Mouse (Mus musculus) macrophage (primary cell): Measurements from ENCODE around the gene Fgfrl1. TPM values are rescaled to one million over a fixed set of nuclear protein-coding genes. Genes with fewer than 3 reads are reported as not detected.

Experiments used
- H3K27ac ChIP-seq: fragments of 350-480 bp; formaldehyde crosslinking; 2 replicates; pipeline ENCODE4 v1.9.0; 2021
- H3K36me3 ChIP-seq: fragments of 350-480 bp; formaldehyde crosslinking; 2 replicates; pipeline ENCODE4 v1.9.0; 2021; ENCODE audit errors: inconsistent target
- H3K4me3 ChIP-seq: fragments of 350-480 bp; formaldehyde crosslinking; 2 replicates; pipeline ENCODE4 v1.9.0; 2021; ENCODE audit errors: inconsistent target
- H3K79me2 ChIP-seq: fragments of 350-480 bp; formaldehyde crosslinking; 2 replicates; pipeline ENCODE4 v1.9.0; 2021; ENCODE audit errors: inconsistent target
- WGBS: methylation state at CpG from one replicate; pipeline ENCODE4 v1.1.7; 2026; ENCODE audit warnings: inconsistent platforms; ENCODE audit not compliant: missing documents; 5-methylcytosine and 5-hydroxymethylcytosine counted together
- polyA plus RNA-seq: library from polyadenylated mRNA; stranded (reverse); fragments of 250-400 nt; gene quantifications from 3 replicates; pipeline ENCODE4 v1.2.4, GENCODE M21; 2018; ENCODE audit warnings: inconsistent platforms

The Fgfrl1 gene
- polyA plus RNA-seq, 1 experiment from 2014 or later = 1.3 TPM

- WGBS = 87% methylated on average over 4 of the region's 5 CpGs
- Histone ChIP-seq H3K27ac (no peak overlapping the region), H3K79me2 (peaks cover 22% of the 10 kb centered on the region; the same call in 1 of the 2 replicates), H3K4me3 (no peak overlapping the region), H3K36me3 (peaks cover 55% of the 10 kb centered on the region)
Measured at GRCm38 (mm10) chr5:108657406-108657805, 34.8 kb upstream of the Fgfrl1 start.

GRCm38 (mm10) chr5:108658611-108659010, 33.6 kb upstream of the Fgfrl1 start:
- H3K79me2 ChIP-seq = peaks cover 22% of the 10 kb centered on the region; the same call in 1 of the 2 replicates
- peaks cover 43% of the 10 kb centered on the region for H3K36me3 ChIP-seq
- WGBS = 91% methylated on average over 1 of the region's 1 CpGs
- no peak overlapping the region for H3K27ac ChIP-seq
- no peak overlapping the region for H3K4me3 ChIP-seq

DNA sequence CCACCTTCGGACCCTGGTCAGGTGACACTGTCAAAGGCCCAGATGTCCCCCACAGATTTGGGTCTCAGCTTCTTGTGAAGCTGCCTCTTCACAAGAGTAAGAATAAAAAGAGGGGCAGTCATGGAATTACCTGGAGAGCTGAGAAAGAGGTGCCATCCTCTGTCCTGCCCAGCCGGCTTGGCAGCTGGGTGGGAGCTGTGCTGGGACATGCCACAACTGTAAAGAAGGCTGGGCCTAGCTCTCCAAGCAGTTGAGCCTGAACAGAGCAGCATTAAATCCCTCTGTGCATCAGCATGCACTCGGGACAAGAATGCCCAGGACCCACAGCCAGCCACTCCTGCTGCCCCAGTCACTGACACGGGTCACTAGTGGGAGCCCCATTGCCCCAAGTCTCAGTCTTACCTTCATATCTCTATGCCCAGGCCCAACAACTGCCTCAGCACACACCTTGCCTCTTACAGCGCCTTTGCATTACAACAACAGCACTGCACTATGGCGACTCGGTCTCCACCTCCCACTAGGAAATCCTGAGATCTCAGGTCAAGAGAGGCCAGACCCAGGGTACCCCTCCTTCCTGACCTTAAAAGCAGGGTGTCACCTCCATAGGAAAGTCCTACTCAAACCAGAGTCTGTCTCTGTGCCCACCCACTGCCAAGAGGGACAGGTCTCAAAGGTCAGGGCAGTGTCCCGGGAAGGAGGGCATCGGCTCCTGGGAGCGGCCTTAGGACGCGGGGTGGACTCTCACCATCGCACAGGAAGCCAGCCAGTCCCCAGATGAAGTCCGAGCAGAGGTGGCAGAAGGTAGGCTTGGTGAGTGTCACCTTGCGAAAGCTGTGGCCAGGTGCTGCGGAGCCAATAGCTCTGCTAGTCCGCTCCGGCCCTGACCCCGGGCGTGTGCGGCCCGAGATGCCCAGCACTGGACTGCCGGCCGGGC, 32.2 kb upstream of the Fgfrl1 start, which contains the start of gene Idua:
Gene Idua, plus strand, starts transcription at position 634 of the 934 bp plus-strand sequence.
- Histone ChIP-seq H3K27ac (no peak within 1 kb of the TSS), H3K36me3 (peaks cover 29% of the 10 kb centered on the region), H3K4me3 (peak within 1 kb of the TSS; percentile 92), H3K79me2 (peaks cover 22% of the 10 kb centered on the region; the same call in 1 of the 2 replicates)
- 9% methylated on average over 24 of the region's 24 CpGs for WGBS

DNA sequence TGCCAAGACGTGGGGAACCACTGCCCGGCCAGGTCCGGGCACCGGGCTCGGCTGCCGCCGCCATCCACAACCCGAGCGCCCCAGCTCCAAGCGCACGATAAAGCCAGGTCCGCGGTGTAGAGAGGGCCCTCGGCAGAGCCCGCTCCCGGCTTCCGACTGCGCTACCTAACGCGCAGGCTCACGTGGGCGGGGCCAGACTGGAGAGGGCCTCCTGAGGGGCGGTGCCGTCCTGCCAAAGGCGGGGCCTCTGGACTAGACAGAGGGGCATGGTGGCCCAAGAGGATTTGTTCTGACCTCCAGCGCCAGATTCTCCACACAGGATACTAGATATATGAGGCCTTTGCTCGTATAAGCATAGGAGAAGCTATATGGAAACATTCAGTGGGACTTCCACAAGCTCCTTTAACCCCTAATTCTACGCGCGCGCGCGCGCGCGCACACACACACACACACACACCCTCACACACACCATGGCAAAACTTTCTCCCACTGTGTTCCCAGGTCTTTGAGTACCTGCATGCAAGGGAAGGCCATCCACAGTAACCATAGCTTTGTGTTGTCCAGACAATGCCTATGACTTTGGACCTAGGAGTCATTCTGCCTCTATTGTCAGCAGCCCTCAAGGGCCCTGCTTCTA, 31.4 kb upstream of the Fgfrl1 start:
- WGBS = 16% methylated on average over 36 of the region's 36 CpGs
- Histone ChIP-seq H3K4me3 (peak overlapping the region; percentile 92), H3K79me2 (peaks cover 22% of the 10 kb centered on the region; the same call in 1 of the 2 replicates), H3K36me3 (peaks cover 21% of the 10 kb centered on the region; the same call in 1 of the 2 replicates), H3K27ac (no peak overlapping the region)

DNA sequence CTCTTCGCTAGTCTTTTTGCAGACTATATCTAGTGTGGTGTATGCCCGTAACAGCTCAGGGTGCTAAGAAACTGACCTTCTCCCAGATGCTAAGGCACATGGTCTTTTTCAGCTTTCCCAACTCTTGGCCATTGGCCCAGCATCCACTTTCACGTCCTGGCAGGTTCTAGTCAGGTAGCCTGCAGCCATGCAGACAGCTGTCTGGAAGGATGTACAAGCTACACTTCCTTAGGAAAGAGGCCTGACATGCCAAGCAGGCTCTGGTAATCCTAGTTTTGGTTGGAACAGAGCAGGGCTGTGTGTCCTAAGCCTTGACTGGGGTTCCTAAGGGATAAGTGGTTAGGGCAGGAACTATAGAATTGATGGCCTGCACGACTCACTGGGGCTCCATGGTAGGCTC, 29.4 kb upstream of the Fgfrl1 start:
- H3K4me3 ChIP-seq = no peak overlapping the region
- WGBS = 84% methylated on average over 4 of the region's 4 CpGs
- peaks cover 22% of the 10 kb centered on the region; the same call in 1 of the 2 replicates for H3K79me2 ChIP-seq
- peaks cover 2% of the 10 kb centered on the region; the same call in 1 of the 2 replicates for H3K36me3 ChIP-seq
- H3K27ac ChIP-seq = no peak overlapping the region

GRCm38 (mm10) chr5:108665066-108665465, 27.1 kb upstream of the Fgfrl1 start:
- Histone ChIP-seq H3K79me2 (peaks cover 12% of the 10 kb centered on the region), H3K27ac (no peak overlapping the region), H3K36me3 (no peaks in the 10 kb centered on the region), H3K4me3 (no peak overlapping the region)
- 76% methylated on average over 3 of the region's 3 CpGs for WGBS

DNA sequence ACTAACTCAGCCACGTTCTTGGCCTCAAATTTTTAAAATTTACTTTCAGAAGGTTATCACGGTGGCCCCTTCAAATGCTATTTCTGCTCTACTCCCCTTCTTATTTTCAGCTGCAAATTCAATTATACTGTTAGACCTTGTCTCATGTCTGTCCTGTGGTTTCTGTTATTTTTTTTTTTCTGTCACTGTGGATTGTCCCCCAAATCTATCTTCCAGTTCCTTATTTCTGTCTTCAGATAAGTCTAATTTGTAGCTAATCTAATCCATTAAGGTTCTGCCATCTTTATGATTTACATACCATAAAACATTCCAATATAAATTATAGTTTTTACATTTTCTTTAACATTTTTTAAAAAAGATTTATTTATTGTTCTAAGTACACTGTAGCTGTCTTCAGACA, 24.8 kb upstream of the Fgfrl1 start:
- Histone ChIP-seq H3K79me2 (peaks cover 22% of the 10 kb centered on the region), H3K27ac (no peak overlapping the region), H3K4me3 (no peak overlapping the region), H3K36me3 (peaks cover 16% of the 10 kb centered on the region)
- WGBS = 89% methylated on average over 2 of the region's 2 CpGs

GRCm38 (mm10) chr5:108668387-108668932, 23.7 kb upstream of the Fgfrl1 start:
- H3K4me3 ChIP-seq = peak overlapping the region; percentile 80; the same call in 1 of the 2 replicates
- 17% methylated on average over 3 of the region's 3 CpGs for WGBS

GRCm38 (mm10) chr5:108668977-108669936, 22.9 kb upstream of the Fgfrl1 start, which contains the start of gene Dgkq:
Dgkq (minus strand) TSS chr5:108669672.
- peak within 1 kb of the TSS; percentile 95 for H3K27ac ChIP-seq
- WGBS = 4% methylated on average over 43 of the region's 43 CpGs
- H3K4me3 ChIP-seq = peak within 1 kb of the TSS; percentile 80
- H3K36me3 ChIP-seq = peaks cover 31% of the 10 kb centered on the region
- peaks cover 22% of the 10 kb centered on the region for H3K79me2 ChIP-seq

More at GRCm38 (mm10) chr5:108668387-108668932, 23.7 kb upstream of the Fgfrl1 start:
- Histone ChIP-seq H3K27ac (peak overlapping the region; percentile 95), H3K36me3 (peaks cover 27% of the 10 kb centered on the region), H3K79me2 (peaks cover 22% of the 10 kb centered on the region)

DNA sequence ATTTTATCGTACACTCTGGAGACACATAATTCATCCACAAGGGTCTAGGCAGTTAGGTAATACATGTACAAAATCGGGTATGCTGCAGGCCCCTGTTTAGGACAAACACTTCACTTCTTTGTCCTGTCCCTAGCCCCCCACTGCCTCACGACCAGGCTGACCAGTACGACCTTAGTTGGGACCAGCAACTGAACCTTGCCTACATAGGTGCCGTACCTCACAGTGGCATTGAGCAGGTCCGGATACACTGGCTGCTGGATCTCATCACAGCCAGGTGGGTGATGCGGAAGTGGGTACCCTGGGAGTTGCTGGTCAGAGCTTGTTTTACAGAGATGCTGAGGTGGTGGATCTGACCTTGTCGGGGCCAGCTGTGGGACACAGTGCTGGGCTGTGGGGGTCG, 22.2 kb upstream of the Fgfrl1 start:
- H3K79me2 ChIP-seq = peaks cover 22% of the 10 kb centered on the region
- peak overlapping the region; percentile 95 for H3K27ac ChIP-seq
- 67% methylated on average over 9 of the region's 9 CpGs for WGBS
- H3K36me3 ChIP-seq = peaks cover 31% of the 10 kb centered on the region
- H3K4me3 ChIP-seq = peak overlapping the region; percentile 80

DNA sequence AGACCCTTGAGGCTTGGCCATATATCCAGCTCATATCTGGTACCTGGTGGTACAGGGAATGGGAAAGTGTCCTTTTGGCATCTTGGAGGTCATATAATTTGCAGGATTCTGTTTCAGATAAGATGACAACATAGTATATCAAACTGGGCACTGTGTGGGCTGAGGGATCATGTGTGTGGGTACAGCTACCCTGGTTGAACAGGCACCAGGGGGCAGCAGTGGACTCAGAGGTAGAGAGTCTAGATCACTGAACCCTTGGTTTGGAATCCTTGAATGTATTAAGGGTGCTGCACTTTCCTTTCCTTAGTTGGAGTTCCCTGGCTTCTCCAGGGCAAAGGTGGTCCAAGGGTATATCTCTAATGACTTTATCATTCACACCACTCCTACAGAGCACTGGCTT, 21.4 kb upstream of the Fgfrl1 start:
- Histone ChIP-seq H3K79me2 (peaks cover 22% of the 10 kb centered on the region), H3K4me3 (no peak overlapping the region), H3K27ac (no peak overlapping the region), H3K36me3 (peaks cover 31% of the 10 kb centered on the region)

- H3K4me3 ChIP-seq = no peak overlapping the region
- H3K36me3 ChIP-seq = peaks cover 31% of the 10 kb centered on the region
- 91% methylated on average over 11 of the region's 12 CpGs for WGBS
- H3K79me2 ChIP-seq = peaks cover 22% of the 10 kb centered on the region
- no peak overlapping the region for H3K27ac ChIP-seq
Measured at GRCm38 (mm10) chr5:108671757-108672156, 20.4 kb upstream of the Fgfrl1 start.

DNA sequence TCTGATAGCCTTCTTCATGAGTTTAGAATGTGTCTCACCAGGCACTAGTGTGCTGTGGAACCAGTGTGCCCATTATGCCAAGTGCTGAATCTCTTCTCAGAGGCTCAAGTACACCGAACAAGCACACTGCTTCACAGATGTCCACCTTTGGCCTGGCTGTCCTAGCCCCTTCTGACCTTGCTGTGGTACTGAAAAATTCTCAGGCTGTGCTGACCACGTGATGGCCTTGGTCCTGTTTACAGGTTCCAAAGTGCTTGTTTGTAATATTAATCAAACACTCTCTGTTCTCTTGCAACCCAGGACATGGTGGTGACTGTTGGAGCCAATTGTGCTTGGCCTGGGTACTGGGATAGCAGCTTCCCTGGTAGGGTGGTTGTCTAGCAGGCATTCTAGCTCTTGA, 17.6 kb upstream of the Fgfrl1 start:
- H3K79me2 ChIP-seq = peaks cover 17% of the 10 kb centered on the region
- H3K4me3 ChIP-seq = no peak overlapping the region
- peaks cover 31% of the 10 kb centered on the region for H3K36me3 ChIP-seq
- H3K27ac ChIP-seq = no peak overlapping the region
- 100% methylated on average over 2 of the region's 2 CpGs for WGBS
